Mouse (Mus musculus) neural tube, embryonic 14.5 days (tissue): ENCODE data around the gene Tecr. TPM values are rescaled to one million over a fixed set of nuclear protein-coding genes. Genes with fewer than 3 reads are reported as not detected.

Experiments
- ATAC-seq: fragments of 200-750 bp; cut with Nextera tagmentation; 2 replicates; pipeline ENCODE4 v1.8.0; 2017; ENCODE audit warnings: low read depth, mild to moderate bottlenecking, moderate TSS enrichment, moderate library complexity
- H3K27ac ChIP-seq: fragments of 300-500 bp; sonication (generic); 2 replicates; pipeline ENCODE4 v1.5.1; 2014; ENCODE audit warnings: low read depth, mild to moderate bottlenecking, control low read depth, low read length, moderate library complexity, mixed read lengths
- H3K27me3 ChIP-seq: fragments of 300-500 bp; sonication (generic); 2 replicates; pipeline ENCODE4 v1.6.1; 2014; ENCODE audit warnings: low read length; ENCODE audit not compliant: control insufficient read depth, insufficient read depth
- H3K36me3 ChIP-seq: fragments of 300-500 bp; sonication (generic); 2 replicates; pipeline ENCODE4 v1.6.1; 2014; ENCODE audit warnings: low read length, mixed read lengths; ENCODE audit not compliant: control insufficient read depth, insufficient read depth
- H3K4me1 ChIP-seq: fragments of 300-500 bp; sonication (generic); 2 replicates; pipeline ENCODE4 v1.6.1; 2014; ENCODE audit warnings: low read length; ENCODE audit not compliant: control insufficient read depth, insufficient read depth
- H3K4me2 ChIP-seq: fragments of 300-500 bp; sonication (generic); 2 replicates; pipeline ENCODE4 v1.6.1; 2014; ENCODE audit warnings: mild to moderate bottlenecking, low read depth, low read length, control low read depth
- H3K4me3 ChIP-seq: fragments of 300-500 bp; sonication (generic); 2 replicates; pipeline ENCODE4 v1.5.1; 2014; ENCODE audit warnings: low read depth, low read length, control low read depth, mixed read lengths
- H3K9ac ChIP-seq: fragments of 300-500 bp; sonication (generic); replicated peaks from 2 replicates; pipeline ENCODE4 v1.6.1; 2014; ENCODE audit warnings: low read depth, mild to moderate bottlenecking, control low read depth, low read length, mixed read lengths
- H3K9me3 ChIP-seq: fragments of 300-500 bp; sonication (generic); 2 replicates; pipeline ENCODE4 v1.6.1; 2016; ENCODE audit warnings: low read length; ENCODE audit not compliant: control insufficient read depth
- WGBS: fragments of 180-500 bp; shearing (Covaris S2); extraction: QIAGEN DNeasy Blood & Tissue Kit; methylation state at CpG from one replicate; pipeline ENCODE4 v1.1.7; 2014; 5-methylcytosine and 5-hydroxymethylcytosine counted together
- polyA plus RNA-seq: library from polyadenylated mRNA; unstranded; fragments of >200 nt; fragmentation: Nextera tagmentation; extraction: Ambion mirVana; gene quantifications from 2 replicates; pipeline ENCODE4 v1.2.1, GENCODE M21; 2014

The Tecr gene
- polyA plus RNA-seq, 1 experiment from 2014 or later, result 1,754 TPM

GRCm38 (mm10) chr8:83621691-83622388 is 14.1 kb upstream of the Tecr start:
- no peaks in the 10 kb centered on the region for H3K36me3 ChIP-seq
- H3K27ac ChIP-seq, result peak overlapping the region; percentile 30; the same call in 1 of the 2 replicates
- ATAC-seq, result peak; percentile 53
- no peak overlapping the region; the same call in 1 of the 2 replicates for H3K9ac ChIP-seq
- H3K4me2 ChIP-seq, result peak overlapping the region; percentile 59
- H3K27me3 ChIP-seq, result no peaks in the 10 kb centered on the region
- 53% methylated on average over 15 of the region's 15 CpGs for WGBS
- H3K4me3 ChIP-seq, result peak overlapping the region; percentile 27
- no peaks in the 10 kb centered on the region for H3K9me3 ChIP-seq
- H3K4me1 ChIP-seq, result no peaks in the 10 kb centered on the region

- Histone ChIP-seq H3K4me3 (no peak overlapping the region), H3K4me1 (no peaks in the 10 kb centered on the region), H3K4me2 (no peak overlapping the region), H3K27me3 (no peaks in the 10 kb centered on the region), H3K9ac (no peak overlapping the region), H3K27ac (no peak overlapping the region), H3K36me3 (no peaks in the 10 kb centered on the region), H3K9me3 (no peaks in the 10 kb centered on the region)
- ATAC-seq, result no peak
- 94% methylated on average over 9 of the region's 9 CpGs for WGBS
These were observed 12.0 kb upstream of the Tecr start for GRCm38 (mm10) chr8:83619568-83620285.

- Histone ChIP-seq H3K4me1 (no peaks in the 10 kb centered on the region), H3K27ac (no peak overlapping the region), H3K9ac (no peak overlapping the region), H3K36me3 (no peaks in the 10 kb centered on the region), H3K9me3 (no peaks in the 10 kb centered on the region), H3K4me3 (no peak overlapping the region), H3K4me2 (no peak overlapping the region), H3K27me3 (no peaks in the 10 kb centered on the region)
- WGBS, result 95% methylated on average over 2 of the region's 2 CpGs
- ATAC-seq, result no peak
These were observed 10.8 kb upstream of the Tecr start for GRCm38 (mm10) chr8:83618566-83618965.

DNA sequence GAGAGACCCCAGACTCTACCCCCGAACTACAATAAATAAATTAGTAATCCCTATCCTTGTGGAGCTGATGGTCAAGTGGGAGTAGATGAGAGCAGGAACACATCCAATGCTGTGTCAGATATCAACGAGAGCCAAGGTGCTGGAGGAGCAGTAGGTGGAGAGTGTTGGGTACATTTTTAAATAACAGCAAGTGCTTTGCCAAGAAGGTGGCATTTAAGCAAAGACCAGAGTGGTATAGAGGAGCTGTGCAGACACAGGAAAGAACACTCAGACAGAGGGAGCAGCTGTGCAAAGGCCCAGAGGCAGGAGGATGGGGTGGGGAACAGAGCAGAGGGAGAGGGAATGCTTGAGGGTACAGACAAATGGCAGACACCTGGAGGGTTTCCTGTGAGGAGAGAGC is 9.3 kb upstream of the Tecr start:
- H3K4me1 ChIP-seq, result no peaks in the 10 kb centered on the region
- 81% methylated on average over 2 of the region's 2 CpGs for WGBS
- H3K9ac ChIP-seq, result no peak overlapping the region
- no peak for ATAC-seq
- H3K4me3 ChIP-seq, result no peak overlapping the region
- no peak overlapping the region for H3K27ac ChIP-seq
- H3K36me3 ChIP-seq, result peaks cover 10% of the 10 kb centered on the region
- no peak overlapping the region for H3K4me2 ChIP-seq
- no peaks in the 10 kb centered on the region for H3K27me3 ChIP-seq
- no peaks in the 10 kb centered on the region for H3K9me3 ChIP-seq

DNA sequence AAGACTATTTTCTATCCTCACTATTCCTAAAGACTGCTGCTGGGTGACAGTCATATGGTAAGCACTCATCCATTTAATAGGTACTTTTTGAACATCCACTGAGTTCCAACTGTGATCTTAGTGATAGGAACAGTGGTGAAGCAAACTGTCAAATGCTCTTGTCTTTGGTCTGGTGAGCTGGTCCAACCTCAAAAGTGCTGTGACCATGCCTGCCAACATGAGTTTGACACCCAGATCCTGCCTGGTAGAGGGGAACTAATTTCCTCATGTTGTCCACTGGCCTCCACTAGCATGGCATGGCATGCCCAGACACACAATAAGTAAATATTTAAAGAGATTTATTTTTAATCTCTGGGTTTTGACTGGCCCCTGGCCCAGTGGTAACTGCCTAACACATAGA is 8.9 kb upstream of the Tecr start:
- H3K9me3 ChIP-seq, result no peaks in the 10 kb centered on the region
- no peaks in the 10 kb centered on the region for H3K27me3 ChIP-seq
- H3K4me3 ChIP-seq, result no peak overlapping the region
- no peak overlapping the region for H3K27ac ChIP-seq
- H3K9ac ChIP-seq, result no peak overlapping the region
- H3K4me1 ChIP-seq, result no peaks in the 10 kb centered on the region
- H3K4me2 ChIP-seq, result no peak overlapping the region
- H3K36me3 ChIP-seq, result peaks cover 15% of the 10 kb centered on the region
- ATAC-seq, result no peak

DNA sequence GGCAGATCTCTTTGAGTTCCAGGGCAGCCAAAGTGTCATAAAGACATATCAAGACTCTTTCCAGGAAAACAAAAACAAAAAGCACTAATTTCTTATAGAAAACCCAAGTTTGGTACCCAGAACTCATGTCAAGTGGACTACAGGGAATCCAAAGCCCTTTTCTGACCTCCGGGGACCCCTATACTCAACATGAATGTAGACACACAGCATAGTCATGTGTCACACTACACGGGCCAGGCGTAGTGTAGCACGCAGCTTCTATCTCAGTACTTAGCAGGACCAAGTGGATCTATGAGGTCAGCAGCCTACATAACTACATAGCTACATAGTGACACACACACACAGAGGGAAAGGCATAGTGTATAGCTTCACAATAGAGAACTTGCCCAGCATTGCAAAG is 5.9 kb upstream of the Tecr start:
- Histone ChIP-seq H3K27me3 (no peaks in the 10 kb centered on the region), H3K9ac (no peak overlapping the region), H3K4me2 (no peak overlapping the region), H3K27ac (no peak overlapping the region), H3K36me3 (peaks cover 32% of the 10 kb centered on the region), H3K9me3 (no peaks in the 10 kb centered on the region), H3K4me1 (peaks cover 12% of the 10 kb centered on the region), H3K4me3 (no peak overlapping the region)
- WGBS, result 92% methylated on average over 4 of the region's 4 CpGs
- no peak for ATAC-seq

- WGBS, result 93% methylated on average over 4 of the region's 4 CpGs
- no peaks in the 10 kb centered on the region for H3K27me3 ChIP-seq
- H3K9me3 ChIP-seq, result no peaks in the 10 kb centered on the region
- no peak overlapping the region for H3K4me3 ChIP-seq
- H3K4me1 ChIP-seq, result peaks cover 17% of the 10 kb centered on the region
- peaks cover 32% of the 10 kb centered on the region for H3K36me3 ChIP-seq
- no peak for ATAC-seq
- H3K9ac ChIP-seq, result no peak overlapping the region
- no peak overlapping the region for H3K27ac ChIP-seq
- H3K4me2 ChIP-seq, result no peak overlapping the region
These were observed 4.2 kb upstream of the Tecr start for GRCm38 (mm10) chr8:83611921-83612320.

DNA sequence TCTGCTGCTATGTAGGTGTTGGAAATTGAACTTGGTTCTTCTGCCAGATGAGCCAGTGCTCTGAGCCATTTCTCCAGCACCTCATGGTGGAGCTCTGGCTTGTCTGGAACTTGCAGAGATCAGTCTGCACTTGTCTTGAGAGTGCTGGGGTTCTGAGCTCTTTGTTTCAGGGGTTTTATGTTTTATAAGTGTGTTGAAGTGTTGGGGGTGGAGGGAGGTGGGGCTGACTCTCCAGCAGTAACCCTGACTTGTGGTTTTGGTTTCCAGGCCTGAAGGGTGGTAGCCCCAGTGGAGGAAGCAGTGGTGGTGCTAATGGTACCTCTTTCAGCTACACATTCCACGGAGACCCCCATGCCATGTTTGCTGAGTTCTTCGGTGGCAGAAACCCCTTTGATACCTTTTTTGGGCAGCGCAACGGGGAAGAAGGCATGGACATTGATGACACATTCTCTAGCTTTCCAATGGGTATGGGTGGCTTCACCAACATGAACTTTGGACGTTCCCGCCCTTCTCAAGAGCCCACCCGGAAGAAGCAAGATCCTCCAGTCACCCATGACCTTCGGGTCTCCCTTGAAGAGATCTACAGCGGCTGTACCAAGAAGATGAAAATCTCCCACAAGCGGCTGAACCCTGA is 1.9 kb upstream of the Tecr start:
- peak overlapping the region; percentile 85 for H3K9ac ChIP-seq
- peak overlapping the region; percentile 96 for H3K4me2 ChIP-seq
- peak overlapping the region; percentile 77 for H3K4me3 ChIP-seq
- no peaks in the 10 kb centered on the region for H3K27me3 ChIP-seq
- H3K36me3 ChIP-seq, result peaks cover 32% of the 10 kb centered on the region
- no peaks in the 10 kb centered on the region for H3K9me3 ChIP-seq
- H3K4me1 ChIP-seq, result peaks cover 18% of the 10 kb centered on the region
- no peak overlapping the region for H3K27ac ChIP-seq
- no peak for ATAC-seq
- 94% methylated on average over 10 of the region's 10 CpGs for WGBS

DNA sequence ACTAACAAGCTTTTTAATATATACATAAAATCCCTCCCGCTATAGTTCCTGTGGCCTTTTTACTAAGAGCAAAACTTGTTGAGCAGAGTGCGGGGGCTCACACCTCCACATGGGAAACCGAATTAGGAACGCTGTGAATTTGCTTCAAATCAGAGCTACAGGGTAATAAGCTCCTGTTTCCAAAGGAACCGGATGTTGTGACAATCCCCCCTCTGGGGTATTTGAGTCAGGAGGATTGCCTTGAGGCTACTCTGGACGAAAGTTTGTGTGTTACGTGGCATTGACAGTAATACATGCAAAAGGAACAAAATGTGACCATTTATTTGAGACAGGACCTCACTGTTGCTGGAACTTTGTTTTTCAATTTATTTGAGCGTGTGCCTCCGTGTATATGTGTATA is 1.3 kb upstream of the Tecr start:
- Histone ChIP-seq H3K27me3 (no peaks in the 10 kb centered on the region), H3K36me3 (peaks cover 32% of the 10 kb centered on the region), H3K4me1 (peaks cover 18% of the 10 kb centered on the region), H3K9ac (peak overlapping the region; percentile 85), H3K4me3 (peak overlapping the region; percentile 77), H3K27ac (peak overlapping the region; percentile 97), H3K4me2 (peak overlapping the region; percentile 96), H3K9me3 (no peaks in the 10 kb centered on the region)
- ATAC-seq, result no peak
- WGBS, result 37% methylated on average over 9 of the region's 9 CpGs
